Mouse (Mus musculus) CH12.LX (cell line): ENCODE data around the gene Dydc1.

Source experiments
- CTCF ChIP-seq, 2 experiments: IDR thresholded peaks in 1 of 2; conservative IDR thresholded peaks in 1 of 2; 2 replicates each; pipeline ENCODE4 v1.5.1; 2011 to 2012; ENCODE audit warnings: low read depth in 2 of 2, low read length in 2 of 2, improper control_type of control experiment in 1 of 2, inconsistent platforms in 1 of 2, mild to moderate bottlenecking in 1 of 2, moderate library complexity in 1 of 2
- EP300 ChIP-seq: IDR thresholded peaks from 2 replicates; pipeline ENCODE4 v1.6.1; 2011; ENCODE audit warnings: low read length, improper control_type of control experiment
- POLR2A ChIP-seq: IDR thresholded peaks from 2 replicates; pipeline ENCODE4 v1.6.1; 2011; ENCODE audit warnings: low read depth, mild to moderate bottlenecking, improper control_type of control experiment, low read length
- ZKSCAN1 ChIP-seq: IDR thresholded peaks from 2 replicates; pipeline ENCODE4 v1.6.1; 2012; ENCODE audit warnings: low read depth, inconsistent platforms, low read length, improper control_type of control experiment, borderline replicate concordance

- TF ChIP-seq ZKSCAN1 (no peak), EP300 (no peak), POLR2A (no peak), CTCF (conservative IDR thresholded peaks at IDR 0.05 in 1 of 2, IDR thresholded peaks at IDR 0.05 in 1 of 2; ENCODE audit: low read depth in 2 of 2, low read length in 2 of 2) (peak; percentile 63 to 77; a peak in 3 of 4 replicates)
Measured at GRCm38 (mm10) chr14:41052481-41052880, 20.2 kb upstream of the Dydc1 start.
